Mouse (Mus musculus) stomach, postnatal 0 days (tissue): ENCODE measurements around the gene Wdtc1. TPM values are rescaled to one million over a fixed set of nuclear protein-coding genes. Genes with fewer than 3 reads are reported as not detected.

ENCODE experiments used
- ATAC-seq: fragments of 200-750 bp; cut with Nextera tagmentation; 2 replicates; pipeline ENCODE4 v1.8.0; 2017; ENCODE audit not compliant: low FRiP score, low TSS enrichment
- DNase-seq: peaks from one replicate; pipeline ENCODE4 v3.0.0-alpha.2; 2016; ENCODE audit warnings: low spot score
- H3K27ac ChIP-seq: fragments of 300-500 bp; sonication (generic); replicated peaks from 2 replicates; pipeline ENCODE4 v1.5.1; 2014; ENCODE audit warnings: mild to moderate bottlenecking, control low read depth
- H3K27me3 ChIP-seq: fragments of 300-500 bp; sonication (generic); 2 replicates; pipeline ENCODE4 v1.6.1; 2014; ENCODE audit warnings: low read length; ENCODE audit not compliant: control insufficient read depth, insufficient read depth
- H3K36me3 ChIP-seq: fragments of 300-500 bp; sonication (generic); 2 replicates; pipeline ENCODE4 v1.6.1; 2014; ENCODE audit warnings: low read length, mixed read lengths; ENCODE audit not compliant: control insufficient read depth, insufficient read depth
- H3K4me1 ChIP-seq: fragments of 300-500 bp; sonication (generic); replicated peaks from 2 replicates; pipeline ENCODE4 v1.6.1; 2014; ENCODE audit warnings: antibody characterized with exemption; ENCODE audit not compliant: control insufficient read depth, insufficient read depth
- H3K4me2 ChIP-seq: fragments of 300-500 bp; sonication (generic); replicated peaks from 2 replicates; pipeline ENCODE4 v1.6.1; 2014; ENCODE audit warnings: low read depth, mild to moderate bottlenecking, control low read depth, moderate library complexity
- H3K4me3 ChIP-seq: fragments of 300-500 bp; sonication (generic); 2 replicates; pipeline ENCODE4 v1.5.1; 2014; ENCODE audit warnings: low read depth, low read length, control low read depth
- H3K9ac ChIP-seq: fragments of 300-500 bp; sonication (generic); 2 replicates; pipeline ENCODE4 v1.6.1; 2014; ENCODE audit warnings: mild to moderate bottlenecking, low read length, control low read depth, mixed read lengths
- H3K9me3 ChIP-seq: fragments of 300-500 bp; sonication (generic); 2 replicates; pipeline ENCODE4 v1.6.1; 2016; ENCODE audit warnings: low read length; ENCODE audit not compliant: control insufficient read depth
- CTCF ChIP-seq: IDR thresholded peaks from 2 replicates; pipeline ENCODE4 v1.5.1; 2016; ENCODE audit warnings: antibody characterized with exemption, low read depth, mild to moderate bottlenecking, moderate library complexity
- EP300 ChIP-seq: optimal IDR thresholded peaks from 2 replicates; pipeline ENCODE3; 2016; ENCODE audit warnings: antibody characterized with exemption
- WGBS: fragments of 180-500 bp; shearing (Covaris S2); extraction: QIAGEN DNeasy Blood & Tissue Kit; methylation state at CpG from one replicate; pipeline ENCODE4 v1.1.7; 2014; 5-methylcytosine and 5-hydroxymethylcytosine counted together
- polyA plus RNA-seq: library from polyadenylated mRNA; unstranded; fragments of >200 nt; fragmentation: Nextera tagmentation; extraction: Ambion mirVana; gene quantifications from 2 replicates; pipeline ENCODE4 v1.2.1, GENCODE M21; 2015

Wdtc1 gene
- polyA plus RNA-seq, 1 experiment from 2014 or later, result 6.2 TPM

GRCm38 (mm10) chr4:133379861-133380260 lies 26.6 kb upstream of the Wdtc1 start:
- no peak overlapping the region for H3K4me3 ChIP-seq
- H3K9me3 ChIP-seq, result no peaks in the 10 kb centered on the region
- peaks cover 22% of the 10 kb centered on the region for H3K4me1 ChIP-seq
- WGBS, result 43% methylated on average over 3 of the region's 3 CpGs
- no peak for ATAC-seq
- H3K4me2 ChIP-seq, result peak overlapping the region; percentile 27; the same call in 1 of the 2 replicates
- peak overlapping the region; percentile 69 for H3K27ac ChIP-seq
- TF ChIP-seq EP300, result no peak
- no peak for TF ChIP-seq CTCF
- no peaks in the 10 kb centered on the region for H3K27me3 ChIP-seq
- DNase-seq, result peak; percentile 19
- peaks cover under 1% of the 10 kb centered on the region; the same call in 1 of the 2 replicates for H3K36me3 ChIP-seq
- H3K9ac ChIP-seq, result no peak overlapping the region

- Histone ChIP-seq H3K36me3 (no peaks in the 10 kb centered on the region), H3K9me3 (no peaks in the 10 kb centered on the region), H3K4me1 (peaks cover 22% of the 10 kb centered on the region), H3K4me2 (peak overlapping the region; percentile 34), H3K9ac (peak overlapping the region; percentile 47), H3K27me3 (no peaks in the 10 kb centered on the region), H3K27ac (peak overlapping the region; percentile 91), H3K4me3 (no peak overlapping the region)
- DNase-seq (peak; percentile 23), ATAC-seq (0 out of 2 replicates have a peak, but pooled peaks have one; percentile 2)
- WGBS, result 16% methylated on average over 5 of the region's 5 CpGs
- TF ChIP-seq CTCF (no peak), EP300 (no peak)
Measured at GRCm38 (mm10) chr4:133379046-133379347, 25.7 kb upstream of the Wdtc1 start.

GRCm38 (mm10) chr4:133378236-133379045 lies 25.2 kb upstream of the Wdtc1 start:
- Histone ChIP-seq H3K27ac (peak overlapping the region; percentile 91), H3K9me3 (no peaks in the 10 kb centered on the region), H3K27me3 (no peaks in the 10 kb centered on the region), H3K36me3 (no peaks in the 10 kb centered on the region), H3K4me1 (peaks cover 22% of the 10 kb centered on the region), H3K4me2 (peak overlapping the region; percentile 34), H3K4me3 (no peak overlapping the region), H3K9ac (peak overlapping the region; percentile 47)
- DNase-seq, result peak; percentile 86
- TF ChIP-seq EP300 (no peak), CTCF (peak; percentile 20; the same call in 1 of the 2 replicates)
- ATAC-seq, result peak; percentile 88
- 12% methylated on average over 13 of the region's 13 CpGs for whole genome bisulfite sequencing

GRCm38 (mm10) chr4:133375812-133376577 lies 22.7 kb upstream of the Wdtc1 start:
- Histone ChIP-seq H3K4me2 (no peak overlapping the region), H3K9ac (no peak overlapping the region)

GRCm38 (mm10) chr4:133374011-133374410 lies 20.7 kb upstream of the Wdtc1 start:
- DNase-seq (no peak), ATAC-seq (no peak)
- H3K9ac ChIP-seq, result no peak overlapping the region
- H3K4me3 ChIP-seq, result no peak overlapping the region
- no peak overlapping the region for H3K4me2 ChIP-seq
- TF ChIP-seq CTCF (no peak), EP300 (no peak)
- no peaks in the 10 kb centered on the region for H3K9me3 ChIP-seq
- no peak overlapping the region for H3K27ac ChIP-seq
- 62% methylated on average over 4 of the region's 4 CpGs for WGBS
- peaks cover 24% of the 10 kb centered on the region for H3K4me1 ChIP-seq
- no peaks in the 10 kb centered on the region for H3K36me3 ChIP-seq
- no peaks in the 10 kb centered on the region for H3K27me3 ChIP-seq

More at GRCm38 (mm10) chr4:133375812-133376577, 22.7 kb upstream of the Wdtc1 start:
- 58% methylated on average over 10 of the region's 10 CpGs for WGBS
- TF ChIP-seq EP300 (no peak), CTCF (no peak)
- Histone ChIP-seq H3K27me3 (no peaks in the 10 kb centered on the region), H3K9me3 (no peaks in the 10 kb centered on the region), H3K4me1 (peaks cover 29% of the 10 kb centered on the region), H3K4me3 (no peak overlapping the region), H3K36me3 (no peaks in the 10 kb centered on the region), H3K27ac (0 out of 2 replicates have a peak overlapping the region, but pooled peaks have one; percentile 40)
- DNase-seq (peak; percentile 42), ATAC-seq (no peak)

- ATAC-seq (no peak), DNase-seq (no peak)
- peak overlapping the region; percentile 91 for H3K9ac ChIP-seq
- H3K4me2 ChIP-seq, result peak overlapping the region; percentile 68
- WGBS, result 33% methylated on average over 6 of the region's 6 CpGs
- peak overlapping the region; percentile 97 for H3K4me3 ChIP-seq
- H3K9me3 ChIP-seq, result no peaks in the 10 kb centered on the region
- peaks cover 13% of the 10 kb centered on the region for H3K4me1 ChIP-seq
- no peaks in the 10 kb centered on the region for H3K27me3 ChIP-seq
- no peak overlapping the region for H3K27ac ChIP-seq
- TF ChIP-seq CTCF (no peak), EP300 (no peak)
- H3K36me3 ChIP-seq, result no peaks in the 10 kb centered on the region
Measured at GRCm38 (mm10) chr4:133372278-133372665, 19.0 kb upstream of the Wdtc1 start.
